Mouse (Mus musculus): ENCODE data around the gene Heyl. TPM values are rescaled to one million over a fixed set of nuclear protein-coding genes. Genes with fewer than 3 reads are reported as not detected.

Gene Heyl
- total RNA-seq, 2 experiments from 2014 or later = 11.8 to 18.1 TPM

DNA sequence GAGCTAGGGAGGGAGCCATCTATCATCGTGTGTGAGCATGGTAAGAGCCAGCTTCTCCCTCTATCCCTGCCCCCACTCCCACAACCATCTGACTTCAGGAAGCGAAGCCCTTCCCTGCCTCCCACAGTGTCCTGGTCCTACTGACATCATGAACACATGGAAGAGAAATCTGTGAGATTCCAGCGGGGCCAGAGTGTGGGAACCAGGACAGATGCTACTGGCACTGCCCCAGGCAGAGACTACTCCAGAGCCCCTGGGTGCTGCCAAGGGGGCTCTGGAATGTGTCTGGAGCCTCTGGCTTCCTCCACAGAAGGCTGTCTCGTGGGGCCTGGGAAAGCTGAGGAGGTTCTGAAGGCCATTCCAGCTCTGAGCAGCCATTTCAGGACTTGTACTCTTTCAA, 5.6 kb upstream of the Heyl start:
- intact Hi-C loops (cut with DNase I; ENCODE audit: low total_unique reads) = no loop called here
- DNase-seq = peak; percentile 74

DNA sequence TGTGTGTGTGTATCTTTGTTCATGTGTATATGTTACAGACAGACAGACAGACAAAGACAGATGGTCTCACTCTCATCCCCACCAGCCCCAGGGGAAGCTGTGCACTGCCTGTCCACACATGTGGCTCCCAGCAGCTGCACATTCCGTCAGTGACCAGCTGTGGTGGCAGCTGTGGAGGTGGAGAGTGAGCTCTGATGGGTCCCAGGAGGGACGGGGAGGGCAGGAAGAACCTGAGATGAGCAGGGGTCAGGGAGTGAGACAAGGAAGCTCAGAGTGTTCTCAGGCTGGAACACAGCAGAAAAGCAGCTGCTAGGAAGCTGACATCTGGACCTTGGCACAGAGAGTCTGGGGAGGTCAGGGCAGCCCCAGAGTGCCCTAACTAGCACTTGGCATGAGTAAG, 5.1 kb upstream of the Heyl start:
- DNase-seq = peak; percentile 75
- intact Hi-C loops (cut with DNase I; ENCODE audit: low total_unique reads) = no loop called here

DNA sequence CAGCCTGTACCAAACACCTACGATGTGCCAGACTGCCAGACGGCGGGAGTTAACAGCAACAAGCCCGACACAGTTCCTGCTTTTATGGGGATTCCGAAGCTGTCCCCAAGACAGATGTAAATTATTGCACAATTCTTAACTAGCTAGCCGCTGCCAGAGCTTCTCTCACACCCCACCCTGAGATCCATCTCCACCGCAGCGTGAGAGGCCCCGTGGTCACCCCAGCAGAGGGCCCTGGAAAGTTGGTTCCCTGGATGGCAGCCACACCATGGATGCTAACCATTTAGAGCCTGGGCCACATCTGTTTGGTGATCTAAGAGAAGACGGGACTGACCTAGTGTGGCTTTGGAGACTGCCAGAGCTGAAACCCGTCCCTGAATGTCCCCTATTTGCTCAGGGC, 4.2 kb upstream of the Heyl start:
- intact Hi-C loops (cut with DNase I; ENCODE audit: low total_unique reads) = no loop called here
- DNase-seq = peak; percentile 60

DNA sequence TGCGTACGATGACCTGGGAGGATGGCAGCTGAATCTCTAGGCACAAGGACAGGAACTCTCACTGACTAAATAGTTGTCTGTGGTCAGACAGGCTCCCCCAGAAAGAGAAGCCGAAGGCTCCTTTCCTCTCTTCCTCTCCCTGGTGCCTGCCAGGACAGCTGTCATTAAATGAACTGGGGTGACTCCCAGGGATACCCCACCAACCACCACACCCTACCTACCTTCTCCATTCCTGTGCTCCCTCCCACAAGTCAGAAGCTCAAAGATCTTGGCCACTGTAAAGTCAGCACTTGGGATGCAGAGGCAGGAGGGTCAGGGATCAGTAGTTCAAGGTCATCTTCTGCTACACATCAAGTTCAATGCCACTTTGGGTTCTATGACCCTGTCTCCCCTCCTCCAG, 515 bp upstream of the Heyl start:
- intact Hi-C loops (cut with DNase I; ENCODE audit: low total_unique reads) = no loop called here
- DNase-seq = no peak

DNA sequence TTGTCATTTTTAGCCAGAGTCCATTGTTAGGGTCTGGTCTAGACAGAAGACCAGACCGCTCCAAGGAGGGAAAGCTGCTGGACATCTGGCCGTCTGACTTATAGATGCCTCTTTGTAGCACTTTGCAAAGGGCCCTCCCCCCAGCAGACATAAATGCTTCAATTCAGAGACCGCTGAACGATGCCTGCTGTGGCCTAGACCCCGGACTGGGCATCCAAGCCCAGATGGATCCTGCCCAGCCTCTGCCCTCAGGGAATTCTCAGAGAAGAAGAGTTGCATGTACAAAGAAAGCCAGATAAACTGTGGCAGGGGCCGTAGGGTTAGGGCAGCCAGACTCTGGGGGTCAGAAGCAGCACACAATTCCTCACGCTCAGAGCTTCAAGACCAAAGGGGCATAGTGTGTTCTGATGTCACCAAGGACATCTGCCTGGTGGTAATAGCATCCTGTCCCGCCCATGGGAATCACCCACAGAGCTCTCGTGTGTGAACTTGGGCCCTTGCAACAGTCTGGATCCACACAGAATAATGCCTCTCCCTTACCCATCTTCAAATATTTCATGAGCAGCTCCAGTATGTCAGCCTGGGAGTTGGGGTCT, 2.6 kb downstream of the Heyl start:
- intact Hi-C loops (cut with DNase I; ENCODE audit: low total_unique reads) = no loop called here

DNA sequence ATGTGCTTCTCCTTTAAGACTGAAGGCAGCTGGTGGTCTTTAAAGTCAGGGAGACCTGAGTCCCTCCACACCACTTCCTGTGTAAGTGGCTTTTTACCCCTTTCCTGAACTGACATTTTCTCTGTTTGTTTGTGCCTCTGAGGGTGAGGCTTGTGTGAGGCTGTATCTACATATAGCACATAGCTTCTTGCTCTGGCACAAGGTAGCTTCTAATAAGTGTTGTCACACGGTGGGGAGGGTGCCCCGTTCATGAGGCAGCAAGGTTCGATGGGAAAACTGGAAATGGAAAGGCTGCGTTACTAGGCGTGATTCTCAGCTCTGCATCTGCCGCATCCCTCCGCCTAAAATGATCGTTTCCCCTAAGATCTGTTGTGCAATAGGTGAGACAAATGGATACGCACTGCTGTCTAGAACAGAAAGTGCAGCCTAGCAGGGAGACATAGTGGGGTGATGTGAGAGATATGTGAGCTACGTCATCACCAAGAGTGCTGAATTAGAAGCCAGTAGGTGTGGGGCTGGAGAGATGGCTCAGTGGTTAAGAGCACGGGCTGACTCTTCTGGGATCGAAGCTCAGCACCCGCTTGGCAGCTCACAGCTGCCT, 3.2 kb downstream of the Heyl start:
- no peak for DNase-seq
- intact Hi-C loops (cut with DNase I; ENCODE audit: low total_unique reads) = no loop called here

More for the DNA sequence above, 2.6 kb downstream of the Heyl start:
- no peak for DNase-seq

DNA sequence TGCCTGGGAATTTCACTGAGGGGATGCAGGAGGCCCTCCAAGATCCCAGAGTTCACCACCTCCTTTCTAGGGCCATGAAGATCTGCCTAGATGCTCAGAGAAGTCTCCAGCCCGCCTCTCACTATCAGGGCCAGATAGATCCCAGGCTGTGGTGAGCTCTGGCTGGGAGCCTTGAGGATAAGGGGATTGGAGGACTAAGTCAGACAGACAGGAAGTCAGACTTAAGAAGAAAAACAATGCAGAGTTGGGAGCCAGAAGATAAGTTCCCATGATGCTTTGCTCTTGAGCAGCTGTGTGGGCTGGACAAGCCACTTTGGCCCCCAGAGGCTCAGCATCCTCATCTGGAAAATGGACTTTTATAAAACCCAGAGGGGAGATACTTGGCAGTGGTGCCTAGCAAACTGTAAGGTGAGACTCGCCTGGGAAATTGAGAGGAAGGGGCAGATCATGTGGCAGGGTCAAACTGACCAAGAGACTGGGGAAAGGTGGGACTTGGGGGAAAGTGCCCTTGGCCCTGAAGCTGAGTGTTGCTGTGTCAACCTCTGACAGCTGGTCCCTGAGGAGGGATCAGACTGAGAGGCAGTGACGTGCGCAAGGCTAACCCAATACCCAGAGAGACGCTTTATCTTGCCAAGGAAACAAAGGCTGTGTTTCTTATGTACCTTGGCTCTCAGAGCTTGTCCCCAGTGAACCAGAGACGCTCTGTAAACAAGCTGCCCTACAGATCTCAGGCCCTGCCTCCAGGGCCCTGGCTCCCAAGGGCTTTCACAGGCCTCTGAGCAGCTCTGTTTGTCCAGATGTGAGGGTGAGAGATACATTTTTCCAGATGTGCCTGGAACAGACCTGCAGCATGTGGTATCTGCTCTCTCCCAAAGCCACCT, 4.3 kb downstream of the Heyl start:
- intact Hi-C loops (cut with DNase I; ENCODE audit: low total_unique reads) = no loop called here
- peak; percentile 51 for DNase-seq

DNA sequence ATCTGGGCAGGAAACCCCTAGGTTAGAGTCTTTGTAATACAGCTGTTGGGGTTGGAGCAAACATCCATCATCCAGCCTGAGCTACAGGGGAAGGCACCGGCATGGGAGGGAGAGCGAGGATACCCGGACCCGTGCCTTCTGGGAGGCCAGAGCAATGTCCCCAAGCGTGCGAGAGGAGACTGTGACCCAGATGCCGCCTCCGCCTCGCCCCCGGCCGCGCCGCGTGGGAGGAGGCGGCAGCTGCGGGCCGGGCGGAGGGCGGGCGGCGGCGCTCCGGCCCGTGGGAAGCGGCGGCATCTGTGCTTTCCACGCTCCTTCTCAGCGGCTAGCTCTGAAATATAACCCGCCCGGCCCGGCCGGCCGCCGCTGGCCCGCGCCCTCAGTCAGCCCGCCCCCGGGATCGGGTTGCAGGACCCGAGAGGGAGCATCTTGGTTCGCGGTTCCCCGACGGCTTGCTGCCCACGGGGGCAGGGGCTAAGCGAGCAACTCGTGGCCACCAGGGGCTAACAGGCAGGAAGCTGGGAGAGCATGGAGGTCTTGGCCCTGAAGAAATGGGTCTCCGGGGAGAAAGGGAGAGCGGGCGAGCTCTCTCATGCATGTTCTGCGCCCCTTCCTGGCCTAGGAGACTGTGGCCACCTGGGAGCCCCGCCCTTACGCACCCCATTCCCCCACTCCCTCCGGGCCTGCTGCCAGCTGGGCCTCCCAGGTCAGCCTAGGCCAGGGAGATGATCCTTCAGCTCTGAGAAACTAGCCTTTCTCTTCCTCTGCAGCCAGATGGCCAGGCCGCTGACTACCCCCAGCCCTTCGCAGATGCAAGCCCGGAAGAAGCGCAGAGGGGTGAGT, 6.2 kb downstream of the Heyl start:
- intact Hi-C loops (cut with DNase I; ENCODE audit: low total_unique reads) = no loop called here
- DNase-seq = peak; percentile 90

DNA sequence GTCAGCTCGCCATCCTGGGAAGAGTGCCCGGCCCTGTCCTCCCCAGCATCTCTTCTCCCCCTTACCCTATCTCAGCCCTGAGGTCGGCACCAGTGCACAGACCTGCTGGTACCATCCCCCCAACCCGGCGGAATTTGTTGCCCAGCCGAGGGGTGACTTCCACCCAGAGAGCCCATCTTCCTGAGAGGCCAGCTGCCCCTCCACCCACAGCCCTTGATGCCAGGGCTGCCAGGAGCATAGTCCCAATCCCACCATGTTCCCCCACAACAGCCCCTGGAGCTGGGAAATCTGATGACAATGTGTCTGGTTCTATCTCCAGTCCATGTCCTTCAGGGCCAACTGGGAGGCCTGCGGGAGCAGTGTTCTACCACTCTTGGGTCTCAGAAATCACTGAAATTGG, 12.9 kb downstream of the Heyl start:
- intact Hi-C loops (cut with DNase I; ENCODE audit: low total_unique reads) = no loop called here
- no peak for DNase-seq

DNA sequence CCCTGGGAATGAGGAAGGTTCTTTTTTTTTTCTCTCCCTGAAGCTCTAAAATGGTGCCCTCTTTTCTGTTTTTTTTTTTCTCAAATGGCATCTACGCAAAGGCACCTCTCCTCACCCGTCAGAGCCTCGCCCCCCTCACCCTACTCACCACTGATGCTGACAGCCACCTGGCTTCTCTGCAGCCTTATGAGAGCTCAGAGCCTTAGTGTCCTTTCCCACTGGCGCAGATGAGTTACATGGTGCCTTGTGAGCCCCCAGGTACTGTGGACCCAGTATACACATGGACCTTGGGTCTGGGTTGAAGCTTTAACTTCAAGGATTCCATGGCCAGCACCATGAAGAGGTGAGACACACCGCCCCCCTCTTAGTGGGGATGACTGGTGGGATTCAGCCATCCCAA, 13.3 kb downstream of the Heyl start:
- intact Hi-C loops (cut with DNase I; ENCODE audit: low total_unique reads) = no loop called here
- no peak for DNase-seq

DNA sequence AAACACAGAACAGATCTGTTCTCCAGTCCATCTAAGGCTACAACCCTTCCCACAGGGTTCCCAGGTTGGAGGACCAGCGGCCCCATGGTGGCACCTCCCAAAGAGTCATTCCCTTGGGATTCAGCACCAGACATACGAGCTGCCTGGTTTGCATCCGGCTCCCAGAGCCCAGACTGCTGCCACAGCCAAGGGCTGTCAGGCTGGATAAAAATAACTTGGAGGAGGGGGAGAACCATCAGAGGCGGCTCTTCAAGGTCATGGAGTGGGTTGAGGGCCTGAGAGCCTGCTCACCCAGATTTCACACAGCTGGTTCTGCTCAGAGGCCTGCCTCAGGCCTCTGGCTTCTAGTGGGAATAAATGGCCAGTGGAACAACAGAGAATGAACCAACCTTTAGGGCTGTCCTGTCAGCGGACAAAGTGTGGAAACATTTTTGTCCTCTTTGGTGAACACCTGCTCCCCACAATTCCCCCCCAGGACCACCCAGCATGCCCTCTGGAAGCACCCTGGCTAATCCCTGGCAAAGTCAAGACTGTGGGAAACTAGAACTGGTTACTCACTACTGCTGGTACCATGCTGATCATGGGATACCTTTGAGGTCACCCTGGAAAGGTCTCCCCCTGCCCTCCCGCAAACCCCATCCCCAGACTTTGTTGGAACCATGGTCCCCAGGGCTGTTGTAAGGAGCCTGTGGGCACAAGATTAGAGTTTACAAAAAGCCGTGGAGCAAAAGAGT, 14.0 kb downstream of the Heyl start:
- intact Hi-C loops (cut with DNase I; ENCODE audit: low total_unique reads) = no loop called here
- DNase-seq = peak; percentile 52

DNA sequence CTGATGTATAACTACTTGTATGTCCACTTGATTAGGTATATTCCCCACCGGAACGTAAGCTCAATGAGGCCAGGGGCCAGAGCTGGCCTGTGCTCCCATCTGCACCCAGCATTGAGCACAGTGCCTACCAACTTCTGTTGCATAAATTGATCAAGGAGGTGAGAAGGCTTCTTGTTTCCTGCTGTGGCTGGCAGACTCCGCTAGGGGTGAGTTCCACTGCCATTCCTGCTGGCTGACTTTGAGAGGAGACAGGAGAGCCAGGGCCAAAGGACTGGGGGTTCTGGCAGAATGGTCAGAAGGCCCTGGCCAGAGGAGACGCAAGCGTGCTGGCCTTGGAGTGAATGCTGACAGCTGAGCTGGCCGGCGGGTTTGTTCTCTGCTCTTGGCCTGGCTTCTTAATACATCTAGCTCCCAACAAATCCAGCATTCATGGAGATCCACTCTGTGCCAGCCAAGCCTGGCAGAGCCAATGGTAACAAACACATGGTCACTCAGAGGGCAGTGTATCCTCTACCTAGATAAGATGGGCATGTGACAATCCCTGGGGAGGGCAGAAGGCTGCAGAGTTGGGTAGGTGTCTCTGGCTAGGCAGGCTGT, 15.7 kb downstream of the Heyl start:
- intact Hi-C loops (cut with DNase I; ENCODE audit: low total_unique reads) = no loop called here
- peak; percentile 85 for DNase-seq

DNA sequence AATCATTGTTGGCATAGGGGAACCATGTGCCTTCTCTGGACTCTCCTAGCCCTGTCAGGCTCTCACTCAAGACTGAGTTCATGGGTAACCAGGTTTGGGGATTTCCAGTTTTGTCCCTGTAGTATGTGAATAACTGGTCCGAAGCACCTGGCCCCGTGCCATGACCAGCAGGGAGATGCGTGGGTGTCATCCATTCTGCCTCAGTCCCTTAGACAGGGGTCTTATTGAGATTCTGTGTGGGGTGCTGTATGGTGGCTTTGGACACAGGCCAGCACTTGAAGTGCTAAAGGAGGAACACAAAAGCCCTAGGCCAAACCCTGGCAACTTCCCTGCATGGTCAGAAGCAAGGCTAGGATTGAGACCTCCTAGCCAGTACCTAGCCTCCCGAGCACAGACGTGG, 18.9 kb downstream of the Heyl start:
- intact Hi-C loops (cut with DNase I; ENCODE audit: low total_unique reads) = loop anchor here (2.0 to 10.0 kb wide), 2 partner anchors 33 to 97 kb away; no protein-coding TSS in a partner anchor
- DNase-seq = no peak

DNA sequence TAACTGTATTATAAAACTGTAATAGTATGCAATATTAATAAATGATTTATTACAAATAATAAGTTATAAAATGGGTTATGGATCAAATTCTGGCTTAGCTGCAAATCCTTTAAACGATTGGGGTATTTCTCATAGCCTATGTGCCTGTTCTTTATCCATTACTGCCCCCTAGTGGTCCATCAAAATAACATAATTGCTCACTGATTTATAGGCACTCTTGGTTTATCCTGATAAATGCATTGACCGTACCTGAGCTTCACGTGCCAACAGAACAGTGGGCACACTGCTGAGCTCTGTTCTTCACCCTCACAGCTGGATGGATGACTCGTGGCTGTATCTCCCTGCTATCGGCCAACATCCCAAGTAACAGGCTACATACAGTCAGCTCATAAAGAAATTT, 21.3 kb downstream of the Heyl start:
- no peak for DNase-seq
- intact Hi-C loops (cut with DNase I; ENCODE audit: low total_unique reads) = loop anchor here (10.0 kb wide), 1 partner anchor 100 kb away; no protein-coding TSS in a partner anchor

DNA sequence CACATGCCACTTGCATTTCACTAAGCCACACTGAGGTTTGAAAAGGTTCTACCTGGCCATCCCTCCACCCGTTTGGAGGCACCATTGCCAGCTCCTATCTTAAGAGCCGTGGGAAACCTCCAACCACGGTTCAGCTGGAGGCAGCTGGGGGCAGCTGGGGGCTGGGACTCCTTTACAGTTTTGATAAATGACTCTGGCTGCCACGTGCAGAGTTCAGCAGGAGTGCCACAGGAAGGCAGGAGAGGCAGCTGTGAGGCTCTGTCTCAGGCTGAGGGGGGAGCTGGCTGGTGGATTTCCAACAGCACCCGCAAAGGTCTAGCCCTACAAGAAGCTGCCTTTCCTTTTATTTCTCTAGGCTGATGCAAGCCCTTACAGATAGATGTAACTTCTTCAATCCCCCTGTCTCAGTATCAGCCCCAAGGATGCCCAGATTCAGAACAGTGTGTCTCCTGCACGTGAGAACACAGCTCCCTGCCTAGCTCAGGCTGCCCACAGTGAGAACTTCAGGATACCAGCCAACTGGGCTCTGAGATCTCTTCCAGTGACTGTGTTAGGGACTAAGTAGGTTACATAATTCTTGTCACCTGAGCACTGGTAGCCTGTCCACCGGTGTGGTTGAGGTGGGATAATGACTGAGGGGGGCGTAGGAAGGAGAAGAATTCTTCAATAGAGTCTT, 26.9 kb downstream of the Heyl start:
- intact Hi-C loops (cut with DNase I; ENCODE audit: low total_unique reads) = no loop called here
- DNase-seq = no peak

DNA sequence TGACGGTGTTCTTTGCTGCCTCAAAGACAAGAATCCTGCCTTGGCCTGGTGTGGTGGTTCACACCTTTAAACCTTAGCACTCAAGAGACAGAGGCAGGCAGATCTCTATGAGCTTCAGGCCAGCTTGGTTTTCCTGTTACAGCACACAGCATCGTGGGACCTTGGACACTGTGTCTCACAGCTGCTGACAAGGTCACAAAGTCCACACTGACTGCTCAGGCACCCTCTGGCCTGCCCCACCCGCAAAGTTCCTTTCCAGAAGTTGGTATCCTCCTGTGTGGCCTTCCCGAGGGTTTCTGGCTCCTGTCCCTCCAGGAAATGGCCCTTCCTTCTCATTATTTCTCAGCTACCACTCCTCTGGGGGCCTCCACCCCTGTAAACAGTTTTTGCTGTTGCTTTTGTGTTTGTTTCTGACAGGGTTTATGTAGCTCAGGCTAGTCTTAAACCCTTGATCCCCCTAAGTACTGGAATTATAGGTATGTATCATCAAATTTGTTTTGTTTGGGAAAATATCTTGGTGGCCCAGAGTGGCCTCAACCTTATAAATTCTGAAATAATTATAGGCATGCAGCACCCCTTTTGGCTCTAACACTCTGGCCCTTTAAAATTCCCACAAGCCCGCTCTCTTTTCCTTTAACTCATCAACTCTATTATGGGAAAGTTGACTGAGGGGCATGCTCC, 28.5 kb downstream of the Heyl start, which contains the start of gene Pabpc4:
Gene Pabpc4 (plus strand): TSS at position 631 of the 681 bp plus-strand sequence.
- intact Hi-C loops (cut with DNase I; ENCODE audit: low total_unique reads) = no loop called here
- no peak for DNase-seq

DNA sequence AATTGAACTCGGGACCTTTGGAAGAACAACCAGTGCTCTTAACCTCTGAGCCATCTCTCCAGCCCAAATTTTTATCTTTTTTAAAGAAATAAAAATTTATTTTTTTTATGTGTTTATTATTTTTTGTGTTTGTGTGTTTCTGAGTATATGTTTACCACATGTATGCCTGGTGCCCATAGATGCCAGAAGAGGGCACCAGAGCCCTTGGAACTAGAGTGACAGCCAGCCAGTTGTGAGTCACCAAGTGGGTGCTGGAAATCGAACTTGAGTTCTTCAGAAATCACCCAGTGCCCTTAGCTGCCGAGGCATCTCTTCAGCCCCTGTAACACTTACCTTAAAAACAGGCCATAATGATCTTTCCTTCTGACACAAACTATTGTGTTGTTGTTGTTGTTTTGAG, 37.7 kb downstream of the Heyl start:
- intact Hi-C loops (cut with DNase I; ENCODE audit: low total_unique reads) = no loop called here
- DNase-seq = no peak

DNA sequence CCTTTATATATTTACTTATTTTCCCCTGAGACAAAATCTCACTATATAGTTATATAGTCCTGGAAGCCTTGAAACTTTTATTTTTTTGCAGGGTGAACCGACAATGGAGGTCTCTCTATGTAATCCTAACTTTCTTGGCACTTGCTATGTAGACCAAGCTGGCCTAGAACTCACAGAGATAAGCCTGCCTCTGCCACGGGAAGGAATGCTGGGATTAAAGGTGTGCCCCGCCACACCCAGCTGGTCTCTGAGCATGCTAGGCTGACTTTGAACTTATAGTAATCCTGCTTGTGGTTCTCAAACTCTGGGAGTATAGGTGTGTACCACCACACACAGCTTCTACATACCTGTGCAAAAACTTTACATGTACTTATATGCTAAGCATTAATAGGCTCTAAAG, 46.8 kb downstream of the Heyl start:
- intact Hi-C loops (cut with DNase I; ENCODE audit: low total_unique reads) = no loop called here
- no peak for DNase-seq

Measured in gastrocnemius, postnatal 14 days (tissue).